Mouse (Mus musculus) left cerebral cortex, postnatal 36 days (tissue): ENCODE results near the gene 2810408A11Rik. TPM values are rescaled to one million over a fixed set of nuclear protein-coding genes. Genes with fewer than 3 reads are reported as not detected.
A peak's percentile ranks its signal among the peaks of the same experiment; 100 is the strongest.
"Not testable (repeated sequence)": the region's sequence is repeated elsewhere in the genome, so short reads cannot be mapped to it uniquely, and the experiment has no call there.

Experiments used
- DNase-seq, 2 experiments: peaks; one replicate each; pipeline ENCODE4 v3.0.0; 2021 to 2022; ENCODE audit warnings: low spot score in 2 of 2, mixed read lengths in 1 of 2
- intact Hi-C: fragments of 180-260 bp; cut with DNase I; formaldehyde crosslinking; loops from one replicate; pipeline ENCODE4 v1.15.1; 2025
- total RNA-seq, 2 experiments: library from RNA; stranded (reverse); gene quantifications; 2 replicates each; pipeline ENCODE4 v1.2.3; 2021

The 2810408A11Rik gene
- total RNA-seq, 2 experiments from 2014 or later, result 0.64 TPM; not detected in 1

- intact Hi-C loops, result loop anchor here (5.0 kb wide), 2 partner anchors 34 to 279 kb away; partner anchors contain the start of gene Slc16a11
- DNase-seq, result no peak
Measured at GRCm38 (mm10) chr11:69933066-69933465, 32.3 kb upstream of the 2810408A11Rik start.

GRCm38 (mm10) chr11:69932254-69932653 lies 31.5 kb upstream of the 2810408A11Rik start:
- no peak for DNase-seq
- intact Hi-C loops, result loop anchor here (5.0 kb wide), 2 partner anchors 35 to 280 kb away; partner anchors contain the start of gene Slc16a11

- intact Hi-C loops, result loop anchor here (5.0 kb wide), 2 partner anchors 36 to 281 kb away; partner anchors contain the start of gene Slc16a11
- no peak for DNase-seq
Measured at GRCm38 (mm10) chr11:69931769-69932168, 31.0 kb upstream of the 2810408A11Rik start.

GRCm38 (mm10) chr11:69930967-69931537 lies 30.3 kb upstream of the 2810408A11Rik start:
- DNase-seq, result no peak
- intact Hi-C loops, result loop anchor here (5.0 kb wide), 2 partner anchors 36 to 281 kb away; partner anchors contain the start of gene Slc16a11

GRCm38 (mm10) chr11:69930176-69930575 lies 29.4 kb upstream of the 2810408A11Rik start:
- not testable (repeated sequence) for DNase-seq
- intact Hi-C loops, result loop anchor here (5.0 kb wide), 2 partner anchors 37 to 282 kb away; partner anchors contain the start of gene Slc16a11

GRCm38 (mm10) chr11:69929712-69930111 lies 28.9 kb upstream of the 2810408A11Rik start:
- intact Hi-C loops, result loop anchor here (5.0 kb wide), 2 partner anchors 38 to 283 kb away; partner anchors contain the start of gene Slc16a11
- no peak for DNase-seq

GRCm38 (mm10) chr11:69927501-69927900 lies 26.7 kb upstream of the 2810408A11Rik start:
- intact Hi-C loops, result no loop called here
- DNase-seq, result no peak

GRCm38 (mm10) chr11:69922796-69923195 lies 22.0 kb upstream of the 2810408A11Rik start:
- no peak for DNase-seq
- intact Hi-C loops, result no loop called here

GRCm38 (mm10) chr11:69922012-69922756 lies 21.4 kb upstream of the 2810408A11Rik start:
- intact Hi-C loops, result no loop called here
- no peak for DNase-seq

- peak; percentile 100 for DNase-seq
- intact Hi-C loops, result loop anchor here (1.0 to 2.0 kb wide), 2 partner anchors 20 to 59 kb away; partner anchors contain the start of genes Ctdnep1 and Neurl4
Measured at GRCm38 (mm10) chr11:69921114-69922011, 20.6 kb upstream of the 2810408A11Rik start, which contains the start of gene Eif5a. TSS of gene Eif5a (minus strand) at chr11:69921958.

GRCm38 (mm10) chr11:69920266-69921031 lies 19.7 kb upstream of the 2810408A11Rik start:
- DNase-seq, result peak in 1 of 2 experiments; percentile 36
- intact Hi-C loops, result loop anchor here (1.0 to 2.0 kb wide), 2 partner anchors 19 to 60 kb away; partner anchors contain the start of genes Ctdnep1 and Neurl4

- intact Hi-C loops, result loop anchor here (2.0 kb wide), 1 partner anchor 61 kb away; the partner anchor contains the start of gene Ctdnep1
- peak in 1 of 2 experiments; percentile 59 for DNase-seq
Measured at GRCm38 (mm10) chr11:69919661-69920265, 19.0 kb upstream of the 2810408A11Rik start.

- intact Hi-C loops, result no loop called here
Measured at GRCm38 (mm10) chr11:69919053-69919452, 18.3 kb upstream of the 2810408A11Rik start.

GRCm38 (mm10) chr11:69918118-69918517 lies 17.3 kb upstream of the 2810408A11Rik start:
- no peak for DNase-seq
- intact Hi-C loops, result no loop called here

More at GRCm38 (mm10) chr11:69919053-69919452, 18.3 kb upstream of the 2810408A11Rik start:
- no peak for DNase-seq

- DNase-seq, result no peak
- intact Hi-C loops, result no loop called here
Measured at GRCm38 (mm10) chr11:69917379-69917948, 16.7 kb upstream of the 2810408A11Rik start.

- DNase-seq, intact Hi-C loops: not testable (repeated sequence)
Measured at GRCm38 (mm10) chr11:69916652-69917378, 16.0 kb upstream of the 2810408A11Rik start.
